32 mouse cellular contexts compared by ENCODE assay signal in genomic region chr16:38365390-38365789, GRCm38 (mm10). TPM values are rescaled to one million over a fixed set of nuclear protein-coding genes. Genes with fewer than 3 reads are reported as not detected.
DNase-seq lines count a peak whose midpoint lies in the region; ATAC-seq and TF ChIP-seq lines count a peak whose summit lies in the region.
"Had no signal": no experiment of that assay in that cellular context is flagged by ENCODE, and none has a peak within 500 bp of the region (broad histone marks: within the 10 kb centered on the region; RNA-seq: fewer than 3 reads in every experiment).

No protein-coding gene starts in this region.

- H3K9ac ChIP-seq in intestine, embryonic 15.5 days: no peak overlapping the region
- no peak overlapping the region for H3K9ac ChIP-seq in intestine, postnatal 0 days (ENCODE audit: low read depth, low read length)
- H3K9ac ChIP-seq: forebrain, embryonic 15.5 days; kidney, embryonic 15.5 days; limb, embryonic 12.5 days; liver, embryonic 14.5 days; lung, embryonic 15.5 days; midbrain, embryonic 15.5 days; neural tube, embryonic 13.5 days had no signal

- H3K4me2 ChIP-seq in intestine, embryonic 15.5 days (replicated peaks): 0 out of 2 replicates have a peak overlapping the region, but pooled peaks have one; percentile 15
- no peak overlapping the region for H3K4me2 ChIP-seq in intestine, postnatal 0 days (replicated peaks; ENCODE audit: low read depth)
- peak overlapping the region; percentile 62 for H3K4me2 ChIP-seq in myocyte (ENCODE audit: low read depth)
- H3K4me2 ChIP-seq: forebrain, embryonic 15.5 days; kidney, embryonic 15.5 days; limb, embryonic 12.5 days; lung, embryonic 15.5 days; midbrain, embryonic 15.5 days; neural tube, embryonic 13.5 days had no signal

- no peaks in the 10 kb centered on the region for H3K27me3 ChIP-seq in heart, embryonic 10.5 days (ENCODE audit: insufficient read depth, poor library complexity, severe bottlenecking)
- H3K27me3 ChIP-seq in intestine, embryonic 15.5 days (replicated peaks): no peaks in the 10 kb centered on the region
- no peaks in the 10 kb centered on the region for H3K27me3 ChIP-seq in intestine, postnatal 0 days (replicated peaks; ENCODE audit: control insufficient read depth, insufficient read depth, low read length)
- H3K27me3 ChIP-seq in megakaryocyte, embryonic 14.5 days (replicated peaks): no peaks in the 10 kb centered on the region
- no peaks in the 10 kb centered on the region for H3K27me3 ChIP-seq in myocyte (ENCODE audit: control insufficient read depth, insufficient read depth, insufficient read length)
- H3K27me3 ChIP-seq: forebrain, embryonic 15.5 days; kidney, embryonic 15.5 days; limb, embryonic 12.5 days; lung, embryonic 15.5 days; midbrain, embryonic 15.5 days; neural tube, embryonic 13.5 days had no signal

- peaks cover 7% of the 10 kb centered on the region for H3K79me2 ChIP-seq in myocyte (ENCODE audit: control insufficient read depth, insufficient read depth)

- H3K27ac ChIP-seq in heart, embryonic 10.5 days: peak overlapping the region; percentile 91
- no peak overlapping the region for H3K27ac ChIP-seq in intestine, embryonic 15.5 days
- no peak overlapping the region for H3K27ac ChIP-seq in intestine, postnatal 0 days (ENCODE audit: low read depth, low read length)
- H3K27ac ChIP-seq: embryonic facial prominence, embryonic 10.5 days; forebrain, embryonic 15.5 days; hindbrain, postnatal 0 days; kidney, embryonic 15.5 days; limb, embryonic 12.5 days; liver, embryonic 14.5 days; lung, embryonic 15.5 days; midbrain, embryonic 15.5 days; neural tube, embryonic 13.5 days had no signal

- H3K9me3 ChIP-seq in heart, embryonic 10.5 days: no peaks in the 10 kb centered on the region
- no peaks in the 10 kb centered on the region for H3K9me3 ChIP-seq in intestine, embryonic 15.5 days
- no peaks in the 10 kb centered on the region for H3K9me3 ChIP-seq in intestine, postnatal 0 days (ENCODE audit: control insufficient read depth)
- no peaks in the 10 kb centered on the region for H3K9me3 ChIP-seq in megakaryocyte, embryonic 14.5 days
- H3K9me3 ChIP-seq: embryonic facial prominence, embryonic 10.5 days; forebrain, embryonic 15.5 days; kidney, embryonic 15.5 days; limb, embryonic 12.5 days; lung, embryonic 15.5 days; midbrain, embryonic 15.5 days; neural tube, embryonic 13.5 days had no signal

- H3K4me1 ChIP-seq in heart, embryonic 10.5 days: peaks cover 55% of the 10 kb centered on the region
- peaks cover 10% of the 10 kb centered on the region; the same call in 1 of the 2 replicates for H3K4me1 ChIP-seq in intestine, embryonic 15.5 days (replicated peaks)
- no peaks in the 10 kb centered on the region for H3K4me1 ChIP-seq in intestine, postnatal 0 days (replicated peaks; ENCODE audit: control insufficient read depth, insufficient read depth, low read length)
- H3K4me1 ChIP-seq in megakaryocyte, embryonic 14.5 days: peaks cover 81% of the 10 kb centered on the region
- H3K4me1 ChIP-seq: midbrain, embryonic 15.5 days had no signal

- TF ChIP-seq POLR2A in myocyte (IDR thresholded peaks at IDR 0.05; ENCODE audit: insufficient read length, low read depth): no peak

- no peak overlapping the region for H3ac ChIP-seq in myocyte (ENCODE audit: control insufficient read depth, insufficient read length)

- DNase-seq in heart, embryonic 10.5 days (ENCODE audit: low spot score): no peak
- no peak for DNase-seq in heart, adult 8-10 months (ENCODE audit: low spot score)
- DNase-seq: adrenal gland, adult 2 months; cerebellum, adult 11-12 months; cerebellum, postnatal 10 days; gastrocnemius, postnatal 36 days; kidney, adult 11 months; kidney, postnatal 4 days; lung, postnatal 36 days; retina, postnatal 1 day; thymus, adult 2 months; thymus, postnatal 4 days had no signal

- TF ChIP-seq CTCF in intestine, postnatal 0 days (IDR thresholded peaks at IDR 0.05; ENCODE audit: low read depth): no peak

- no peak for ATAC-seq in intestine, embryonic 15.5 days
- no peak for ATAC-seq in intestine, postnatal 0 days
- no peak for ATAC-seq in megakaryocyte, adult 5-6 weeks (ENCODE audit: poor library complexity, severe bottlenecking)
- ATAC-seq: forebrain, embryonic 15.5 days; hindbrain, postnatal 0 days; midbrain, embryonic 15.5 days had no signal

- H3K4me3 ChIP-seq in heart, embryonic 10.5 days: peak overlapping the region; percentile 65
- no peak overlapping the region for H3K4me3 ChIP-seq in intestine, embryonic 15.5 days (replicated peaks)
- H3K4me3 ChIP-seq in intestine, postnatal 0 days (ENCODE audit: low read depth, low read length): no peak overlapping the region
- H3K4me3 ChIP-seq in megakaryocyte, embryonic 14.5 days (replicated peaks): peak overlapping the region; percentile 91
- H3K4me3 ChIP-seq in myocyte: peak overlapping the region; percentile 4
- H3K4me3 ChIP-seq: embryonic facial prominence, embryonic 10.5 days; forebrain, embryonic 15.5 days; kidney, embryonic 15.5 days; limb, embryonic 12.5 days; lung, embryonic 15.5 days; midbrain, embryonic 15.5 days; neural tube, embryonic 13.5 days had no signal

- 47% methylated on average over 10 of the region's 10 CpGs for WGBS in heart, embryonic 10.5 days
- 85% methylated on average over 10 of the region's 10 CpGs for WGBS in intestine, embryonic 15.5 days
- WGBS in intestine, postnatal 0 days: 90% methylated on average over 10 of the region's 10 CpGs

- H3K36me3 ChIP-seq in heart, embryonic 10.5 days: peaks cover 33% of the 10 kb centered on the region
- no peaks in the 10 kb centered on the region for H3K36me3 ChIP-seq in intestine, embryonic 15.5 days
- H3K36me3 ChIP-seq in intestine, postnatal 0 days (ENCODE audit: control insufficient read depth, insufficient read depth): no peaks in the 10 kb centered on the region
- H3K36me3 ChIP-seq in megakaryocyte, embryonic 14.5 days (replicated peaks; ENCODE audit: low read length): peaks cover 41% of the 10 kb centered on the region
- no peaks in the 10 kb centered on the region for H3K36me3 ChIP-seq in myocyte (ENCODE audit: control insufficient read depth, insufficient read depth)
- H3K36me3 ChIP-seq: embryonic facial prominence, embryonic 10.5 days; forebrain, embryonic 15.5 days; kidney, embryonic 15.5 days; limb, embryonic 12.5 days; lung, embryonic 15.5 days; midbrain, embryonic 15.5 days; neural tube, embryonic 13.5 days had no signal

TF ChIP-seq in myocyte, 11 proteins besides CTCF, POLR2A, EP300 and RAD21 (continues in another document):
- TF ChIP-seq TCF12 (IDR thresholded peaks at IDR 0.05; ENCODE audit: insufficient read depth, poor library complexity, severe bottlenecking): no peak
- no peak for TF ChIP-seq MYOD1 (IDR thresholded peaks at IDR 0.05; ENCODE audit: control insufficient read depth in 1 of 3, insufficient read length in 2 of 3, low read depth in 2 of 3)
- no peak for TF ChIP-seq CEBPB (IDR thresholded peaks at IDR 0.05; ENCODE audit: insufficient read depth, poor library complexity, severe bottlenecking)
- TF ChIP-seq USF1 (IDR thresholded peaks at IDR 0.05; ENCODE audit: low read depth): no peak
- TF ChIP-seq MAX (IDR thresholded peaks at IDR 0.05; ENCODE audit: low read depth): no peak
- TF ChIP-seq TCF3 (IDR thresholded peaks at IDR 0.05; ENCODE audit: insufficient read length, low read depth): no peak
- no peak for TF ChIP-seq REST (IDR thresholded peaks at IDR 0.05; ENCODE audit: insufficient read depth, insufficient read length)
- TF ChIP-seq SRF (IDR thresholded peaks at IDR 0.05; ENCODE audit: control insufficient read depth, insufficient read length, low read depth): no peak

RNA-seq across cellular contexts. Expression of gene Popdc2, which starts 3.4 kb away (rescaled TPM):
- polyA plus RNA-seq in heart, embryonic 10.5 days (2016; fragmentation: Nextera tagmentation; extraction: Ambion mirVana): 230 and 378 TPM in 2 replicates
- 100 to 1,000 TPM; 451 to 631 (median 553) TPM for total RNA-seq in heart, adult 8-10 months (2022)
- 14.8 and 15.4 TPM in 2 replicates for polyA plus RNA-seq in intestine, embryonic 15.5 days (2015; fragmentation: Nextera tagmentation; extraction: Ambion mirVana)
- 16.6 and 16.9 TPM in 2 replicates for polyA plus RNA-seq in intestine, postnatal 0 days (2015; fragmentation: Nextera tagmentation; extraction: Ambion mirVana)
- 2.8 and 5.0 TPM in 2 replicates for polyA plus RNA-seq in megakaryocyte, embryonic 14.5 days (2012; ENCODE audit: insufficient read depth, low replicate concordance)
- 0.38 and 3.9 TPM in 2 replicates for total RNA-seq in megakaryocyte, adult 5-6 weeks (2015)
- total RNA-seq in megakaryocyte, adult 5-6 weeks (2017): 1.8 TPM in 1 of 2 replicates, not detected in the other
- polyA plus RNA-seq in myocyte (2012; fragmentation: generic; extraction: Trizol): 10.5 TPM

RNA-seq across cellular contexts. Expression of gene Gm21987, which starts 18.6 kb away (rescaled TPM):
- polyA plus RNA-seq in heart, embryonic 10.5 days (2016; fragmentation: Nextera tagmentation; extraction: Ambion mirVana): 1.3 and 4.6 TPM in 2 replicates
- total RNA-seq in heart, adult 8-10 months (2022): not detected
- 0.53 TPM in 1 of 2 replicates, not detected in the other for polyA plus RNA-seq in intestine, embryonic 15.5 days (2015; fragmentation: Nextera tagmentation; extraction: Ambion mirVana)
- 0.38 TPM in 1 of 2 replicates, not detected in the other for polyA plus RNA-seq in intestine, postnatal 0 days (2015; fragmentation: Nextera tagmentation; extraction: Ambion mirVana)
- polyA plus RNA-seq in megakaryocyte, embryonic 14.5 days (2012; ENCODE audit: insufficient read depth, low replicate concordance): 272 and 1,896 TPM in 2 replicates
- total RNA-seq in megakaryocyte, adult 5-6 weeks (2015): not detected in 2 replicates
- not detected in 2 replicates for total RNA-seq in megakaryocyte, adult 5-6 weeks (2017)
- polyA plus RNA-seq in myocyte (2012; fragmentation: generic; extraction: Trizol): 0.16 TPM
- total RNA-seq: adrenal gland, postnatal 4 days; gastrocnemius, postnatal 36 days; hindbrain, postnatal 0 days; MEL had no signal
- polyA plus RNA-seq: adrenal gland, adult 2 months; C2C12; cortical plate, adult 2 months; embryonic facial prominence, embryonic 10.5 days; forebrain, embryonic 15.5 days; hindbrain, embryonic 11.5 days; hindbrain, postnatal 0 days; kidney, embryonic 15.5 days; limb, embryonic 12.5 days; liver, embryonic 14.5 days; lung, embryonic 15.5 days; midbrain, embryonic 15.5 days; neural tube, embryonic 13.5 days; small intestine, adult 2 months; thymus, adult 2 months had no signal

RNA-seq across cellular contexts. Expression of gene Cox17, which starts 18.6 kb away (rescaled TPM):
- polyA plus RNA-seq in heart, embryonic 10.5 days (2016; fragmentation: Nextera tagmentation; extraction: Ambion mirVana): 287 and 339 TPM in 2 replicates
- total RNA-seq in heart, adult 8-10 months (2022): 100 to 1,000 TPM; 269 to 387 (median 331) TPM
- polyA plus RNA-seq in intestine, embryonic 15.5 days (2015; fragmentation: Nextera tagmentation; extraction: Ambion mirVana): 233 TPM in 2 replicates
- 557 and 587 TPM in 2 replicates for polyA plus RNA-seq in intestine, postnatal 0 days (2015; fragmentation: Nextera tagmentation; extraction: Ambion mirVana)
- polyA plus RNA-seq in megakaryocyte, embryonic 14.5 days (2012; ENCODE audit: insufficient read depth, low replicate concordance): 25.9 and 292 TPM in 2 replicates
- total RNA-seq in megakaryocyte, adult 5-6 weeks (2015): 89.3 and 106 TPM in 2 replicates
- total RNA-seq in megakaryocyte, adult 5-6 weeks (2017): 210 and 268 TPM in 2 replicates
- 653 TPM for polyA plus RNA-seq in myocyte (2012; fragmentation: generic; extraction: Trizol)

RNA-seq across cellular contexts. Expression of gene Maats1, which starts 23.4 kb away (rescaled TPM):
- polyA plus RNA-seq in heart, embryonic 10.5 days (2016; fragmentation: Nextera tagmentation; extraction: Ambion mirVana): 0.06 and 0.12 TPM in 2 replicates
- not detected for total RNA-seq in heart, adult 8-10 months (2022)
- 0.08 and 0.18 TPM in 2 replicates for polyA plus RNA-seq in intestine, embryonic 15.5 days (2015; fragmentation: Nextera tagmentation; extraction: Ambion mirVana)
- 0.88 and 1.0 TPM in 2 replicates for polyA plus RNA-seq in intestine, postnatal 0 days (2015; fragmentation: Nextera tagmentation; extraction: Ambion mirVana)
- not detected in 2 replicates for polyA plus RNA-seq in megakaryocyte, embryonic 14.5 days (2012; ENCODE audit: insufficient read depth, low replicate concordance)
- total RNA-seq in megakaryocyte, adult 5-6 weeks (2015): not detected in 2 replicates
- not detected in 2 replicates for total RNA-seq in megakaryocyte, adult 5-6 weeks (2017)
- 1.1 TPM for polyA plus RNA-seq in myocyte (2012; fragmentation: generic; extraction: Trizol)
- total RNA-seq: gastrocnemius, postnatal 36 days; MEL had no signal
- polyA plus RNA-seq: adrenal gland, adult 2 months had no signal

Comparison
In these comparisons a context has a peak if more than half of its experiments do, and no peak if none do; other contexts are left out.
1. H3K4me3 ChIP-seq: peak in heart, embryonic 10.5 days (single experiment), megakaryocyte, embryonic 14.5 days (single experiment) and myocyte (single experiment); none in intestine, embryonic 15.5 days (single experiment) and intestine, postnatal 0 days (single experiment).
2. RNA of gene Popdc2, which starts 3.4 kb away (polyA plus RNA-seq): 230 to 378 TPM in heart, embryonic 10.5 days; 16.6 to 16.9 TPM in intestine, postnatal 0 days, 14.8 to 15.4 TPM in intestine, embryonic 15.5 days, 10.5 TPM in myocyte (single experiment) and 2.8 to 5.0 TPM in megakaryocyte, embryonic 14.5 days; every median in the first group is over 10 times any median in the second.
3. RNA of gene Gm21987, which starts 18.6 kb away (polyA plus RNA-seq): 272 to 1,896 TPM in megakaryocyte, embryonic 14.5 days; 1.3 to 4.6 TPM in heart, embryonic 10.5 days, 0.53 TPM in intestine, embryonic 15.5 days, 0.38 TPM in intestine, postnatal 0 days and 0.16 TPM in myocyte (single experiment); every median in the first group is over 10 times any median in the second.